Mouse (Mus musculus): ENCODE results near the gene Usp34.

- peak; percentile 84 for TF ChIP-seq POLR2A (IDR thresholded peaks at IDR 0.05; ENCODE audit: low read depth, low read length)
- no peak for TF ChIP-seq CTCF (IDR thresholded peaks at IDR 0.05; ENCODE audit: borderline replicate concordance, insufficient read depth, low read length)
Measured at GRCm38 (mm10) chr11:23497718-23498509, 191.2 kb downstream of the Usp34 start, which contains the start of gene Ahsa2.
